Mouse (Mus musculus): ENCODE results near the gene Vmn1r22.

GRCm38 (mm10) chr6:57907928-57908327 lies at the start of gene Vmn1r22:
- no peak for TF ChIP-seq POLR2A (IDR thresholded peaks at IDR 0.05; ENCODE audit: borderline replicate concordance, insufficient read depth, low read length)
- no peak for TF ChIP-seq CTCF (IDR thresholded peaks at IDR 0.05; ENCODE audit: borderline replicate concordance, insufficient read depth, low read depth, low read length)
